Mouse (Mus musculus) left cerebral cortex, adult 8-10 months (tissue): ENCODE data around the gene 1190005I06Rik. TPM values are rescaled to one million over a fixed set of nuclear protein-coding genes. Genes with fewer than 3 reads are reported as not detected.

Experiments
- DNase-seq, 2 experiments: peaks; one replicate each; pipeline ENCODE4 v3.0.0; 2022; ENCODE audit warnings: low spot score in 2 of 2
- total RNA-seq, 4 experiments: library from RNA; stranded (reverse); gene quantifications; 2 replicates each; pipeline ENCODE4 v1.2.4; 2022

1190005I06Rik gene
- total RNA-seq, 4 experiments from 2014 or later = 11.8 to 16.6 (median 14.4) TPM

DNA sequence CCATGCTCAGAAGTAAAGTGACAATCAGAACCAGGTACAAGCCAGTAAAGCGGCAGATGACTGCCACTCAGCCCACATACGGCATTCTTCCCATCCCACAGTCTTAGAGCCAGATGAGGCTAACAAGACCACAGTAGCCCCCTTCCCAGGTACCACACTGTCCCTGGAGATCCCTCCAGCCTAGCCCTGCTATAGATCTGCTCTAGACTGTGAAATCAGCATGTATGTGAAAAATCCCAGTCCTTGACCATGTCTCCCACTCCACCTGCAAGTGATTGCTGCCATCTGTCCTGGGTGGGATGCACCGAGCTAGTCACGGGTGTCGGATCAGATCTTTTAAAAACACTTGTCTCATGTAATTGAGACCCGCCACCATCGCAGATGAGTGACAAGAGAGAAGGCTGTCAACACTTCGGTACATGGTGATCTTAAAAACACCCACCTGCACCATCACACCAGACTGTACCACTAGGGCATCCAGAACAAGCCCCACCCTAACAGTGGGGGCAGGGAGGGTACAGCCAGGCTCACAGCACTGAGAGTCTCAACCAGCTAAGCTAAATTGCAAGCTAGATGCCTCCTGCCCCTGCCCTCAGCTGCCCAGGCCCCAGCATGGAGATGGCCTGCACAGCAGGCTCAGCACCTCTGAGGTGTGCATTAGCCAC lies 67.0 kb downstream of the 1190005I06Rik start:
- DNase-seq = no peak

DNA sequence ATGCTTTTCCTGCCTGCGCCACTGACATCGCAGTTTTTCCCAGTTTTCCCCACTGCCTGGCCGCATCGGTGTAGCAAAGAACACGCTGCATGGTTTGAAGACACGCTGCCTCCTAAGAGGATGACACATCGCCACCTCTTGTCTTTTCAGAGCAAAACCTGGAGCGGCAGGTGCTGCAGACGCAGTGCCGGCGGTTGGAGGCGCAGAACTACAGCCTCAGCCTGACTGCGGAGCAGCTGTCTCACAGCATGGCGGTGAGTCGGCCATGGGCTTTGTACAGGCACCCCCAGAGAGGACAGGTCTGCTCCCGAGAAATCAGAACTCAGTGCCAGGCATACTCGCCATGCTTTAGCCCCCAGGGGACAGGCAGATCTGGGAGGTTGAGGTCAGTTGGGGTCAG lies 69.6 kb downstream of the 1190005I06Rik start:
- DNase-seq = no peak

DNA sequence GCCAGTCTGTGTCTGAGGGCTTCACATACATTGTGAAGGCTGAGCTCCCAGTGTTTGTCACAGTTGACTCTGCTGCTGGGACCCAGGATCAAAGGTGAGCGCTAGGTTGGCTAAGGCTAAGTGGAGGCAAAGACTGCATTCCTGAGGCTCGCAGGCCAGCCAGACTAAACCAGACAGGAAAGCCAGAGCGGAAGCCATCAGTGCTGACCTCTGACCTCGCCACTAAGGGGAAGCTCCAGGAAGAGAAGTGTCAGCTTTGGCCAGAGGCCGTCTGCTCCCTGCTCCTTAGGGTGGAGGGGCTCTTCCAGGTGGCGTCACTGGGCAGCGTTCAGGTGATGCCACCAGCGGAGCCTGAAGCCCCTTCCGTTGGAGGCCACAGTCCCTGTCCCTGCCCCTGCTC lies 71.6 kb downstream of the 1190005I06Rik start:
- DNase-seq = no peak

DNA sequence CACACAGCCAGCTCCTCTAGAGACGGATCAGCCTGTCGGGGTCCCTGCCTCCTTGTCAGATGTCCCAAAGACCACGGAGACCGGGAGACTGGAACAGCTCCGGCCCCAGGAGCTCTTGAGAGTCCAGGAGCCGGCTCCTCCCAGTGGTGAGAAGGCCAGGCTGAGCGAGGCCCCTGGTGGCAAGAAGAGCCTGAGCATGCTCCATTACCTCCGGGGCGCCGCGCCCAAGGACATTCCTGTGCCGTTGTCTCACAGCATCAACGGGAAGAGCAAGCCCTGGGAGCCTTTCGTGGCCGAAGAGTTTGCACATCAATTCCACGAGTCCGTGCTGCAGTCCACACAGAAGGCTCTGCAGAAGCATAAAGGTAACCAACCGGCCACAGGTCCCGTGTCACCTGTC lies 72.5 kb downstream of the 1190005I06Rik start:
- DNase-seq = peak in 1 of 2 experiments; percentile 10

DNA sequence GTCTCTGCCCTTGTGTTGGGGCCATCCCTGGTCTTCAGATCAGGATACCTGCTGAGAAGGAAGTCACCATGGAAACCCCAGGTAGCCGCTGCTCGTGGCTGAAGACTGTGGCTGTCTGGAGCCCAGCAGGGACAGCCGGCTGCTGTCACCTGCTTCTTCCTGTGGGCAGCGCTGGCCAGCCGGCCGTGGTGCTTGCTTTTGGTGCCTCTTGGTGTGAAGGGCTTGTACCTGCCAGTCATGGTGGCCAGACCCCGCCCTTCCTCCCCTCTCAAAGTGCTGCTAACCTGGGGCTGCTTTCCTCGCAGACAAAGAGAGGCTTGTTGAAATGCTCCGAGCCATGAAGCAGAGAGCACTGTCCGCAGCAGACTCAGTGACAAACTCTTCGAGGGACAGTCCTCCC lies 73.6 kb downstream of the 1190005I06Rik start:
- peak in 1 of 2 experiments; percentile 9 for DNase-seq

DNA sequence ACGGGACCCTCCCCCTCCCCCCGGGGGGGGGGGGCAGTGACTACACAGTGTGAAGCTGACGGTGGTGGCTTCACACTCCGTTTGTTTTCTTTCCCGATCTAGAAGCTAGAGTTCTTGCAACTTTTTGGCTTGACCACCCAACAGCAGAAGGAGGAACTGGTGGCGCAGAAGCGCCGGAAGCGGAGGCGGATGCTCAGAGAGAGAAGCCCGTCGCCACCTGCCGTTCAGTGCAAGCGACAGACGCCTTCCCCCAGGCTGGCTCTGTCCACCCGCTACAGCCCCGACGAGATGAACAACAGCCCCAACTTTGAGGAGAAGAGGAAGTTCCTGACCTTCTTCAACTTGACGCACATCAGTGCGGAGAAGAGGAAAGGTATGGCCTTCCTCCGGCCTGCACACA lies 74.9 kb downstream of the 1190005I06Rik start:
- DNase-seq = peak in 1 of 2 experiments; percentile 68

DNA sequence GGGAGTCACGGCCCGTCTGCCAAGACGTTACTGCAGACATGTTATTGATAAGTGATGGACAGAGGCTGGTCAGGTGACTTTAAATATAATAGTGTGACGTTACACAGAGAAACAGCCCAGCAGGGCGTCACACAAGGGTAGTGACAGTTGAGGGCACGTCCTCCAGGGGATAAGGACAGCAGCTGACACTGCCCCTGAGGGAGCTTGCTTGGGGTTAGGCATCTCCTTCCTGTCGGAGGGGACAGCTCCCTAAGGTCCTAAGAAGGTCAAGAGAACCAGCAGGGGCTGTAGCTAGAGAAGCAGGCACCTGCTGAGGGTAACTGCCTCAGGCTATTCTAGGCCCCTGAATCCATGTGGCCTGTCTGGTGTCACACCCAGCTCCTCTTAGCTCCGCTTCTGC lies 75.9 kb downstream of the 1190005I06Rik start:
- DNase-seq = no peak

DNA sequence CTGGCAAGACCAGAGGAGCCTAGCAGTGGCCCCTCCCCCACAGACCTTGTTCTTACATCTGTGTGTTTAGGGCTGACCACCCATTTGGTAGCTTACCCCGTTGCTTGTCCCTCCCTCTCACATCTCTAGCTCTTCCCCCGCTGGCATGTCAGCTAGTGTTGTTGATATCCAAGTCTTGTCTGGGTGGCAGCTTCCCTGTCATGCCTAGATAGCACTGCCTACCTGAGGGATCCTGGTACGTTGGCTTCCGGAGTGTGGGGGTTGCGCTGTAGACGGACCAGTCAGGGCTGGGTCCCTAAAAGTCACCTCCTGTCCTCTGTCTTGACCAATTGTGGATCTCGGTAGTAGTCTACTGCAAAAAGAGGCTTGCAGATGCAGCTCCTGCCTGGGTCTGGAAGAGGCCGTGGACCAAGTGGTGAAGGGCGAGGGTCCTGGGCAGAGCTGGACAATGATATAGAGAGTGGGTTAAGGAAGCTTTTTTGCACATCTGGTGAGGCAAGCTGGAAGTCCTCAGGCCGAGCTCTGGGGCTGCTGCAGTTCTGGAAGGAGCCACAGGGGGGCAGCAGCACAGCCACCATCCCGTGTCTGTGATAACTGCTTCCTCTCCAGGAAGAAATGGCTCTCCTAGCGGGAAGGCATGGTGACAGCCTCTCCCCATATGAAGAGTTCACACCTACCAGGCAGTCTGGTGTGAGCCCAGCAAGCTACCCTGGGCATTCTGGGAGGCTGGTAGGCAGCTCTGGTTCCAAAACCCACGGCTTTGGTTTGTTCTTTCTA lies 77.3 kb downstream of the 1190005I06Rik start:
- peak in 1 of 2 experiments; percentile 79 for DNase-seq

DNA sequence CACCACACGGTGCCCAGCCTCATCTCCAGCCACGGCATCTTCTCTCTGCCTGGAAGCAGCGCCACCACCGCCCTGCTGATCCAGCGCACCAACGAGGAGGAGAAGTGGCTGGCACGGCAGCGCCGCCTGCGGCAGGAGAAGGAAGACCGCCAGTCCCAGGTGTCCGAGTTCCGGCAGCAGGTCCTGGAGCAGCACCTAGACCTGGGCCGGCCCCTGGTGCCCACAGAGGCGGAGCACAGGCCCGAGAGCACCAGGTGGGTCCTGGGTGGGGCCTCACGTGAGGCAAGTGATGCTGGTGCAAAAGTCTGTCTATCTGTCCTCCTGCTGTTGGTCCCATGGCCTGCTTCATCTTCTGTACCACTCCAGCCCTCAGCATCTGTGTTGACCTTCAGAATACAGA lies 78.3 kb downstream of the 1190005I06Rik start:
- DNase-seq = no peak

DNA sequence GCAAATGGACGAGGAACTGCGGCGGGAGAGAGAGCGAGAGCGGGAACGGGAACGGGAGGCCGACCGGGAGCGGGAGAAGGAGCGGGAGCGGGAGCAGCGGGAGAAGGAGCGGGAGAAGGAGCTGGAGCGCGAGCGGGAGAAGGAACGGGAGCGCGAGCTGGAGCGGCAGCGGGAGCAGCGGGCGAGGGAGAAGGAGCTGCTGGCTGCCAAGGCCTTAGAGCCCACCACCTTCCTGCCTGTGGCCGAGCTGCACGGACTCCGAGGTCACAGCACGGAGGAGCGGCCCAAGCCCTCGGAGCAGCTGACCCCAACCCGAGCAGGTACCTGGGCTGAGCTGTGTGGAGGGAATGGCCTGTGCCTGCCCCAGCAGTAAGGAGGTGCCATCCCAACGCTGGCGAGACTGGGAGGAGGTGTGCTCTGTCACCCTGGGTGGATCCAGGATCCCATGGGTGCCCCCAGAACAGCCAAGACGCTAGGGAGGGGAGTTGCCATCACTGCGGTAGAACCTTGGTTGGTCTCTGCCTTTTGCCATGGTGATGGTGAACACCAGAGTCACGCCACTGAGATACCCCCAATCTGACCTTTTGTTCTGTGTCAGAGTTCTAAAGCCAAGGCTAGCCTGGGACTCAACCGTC lies 79.2 kb downstream of the 1190005I06Rik start:
- no peak for DNase-seq

DNA sequence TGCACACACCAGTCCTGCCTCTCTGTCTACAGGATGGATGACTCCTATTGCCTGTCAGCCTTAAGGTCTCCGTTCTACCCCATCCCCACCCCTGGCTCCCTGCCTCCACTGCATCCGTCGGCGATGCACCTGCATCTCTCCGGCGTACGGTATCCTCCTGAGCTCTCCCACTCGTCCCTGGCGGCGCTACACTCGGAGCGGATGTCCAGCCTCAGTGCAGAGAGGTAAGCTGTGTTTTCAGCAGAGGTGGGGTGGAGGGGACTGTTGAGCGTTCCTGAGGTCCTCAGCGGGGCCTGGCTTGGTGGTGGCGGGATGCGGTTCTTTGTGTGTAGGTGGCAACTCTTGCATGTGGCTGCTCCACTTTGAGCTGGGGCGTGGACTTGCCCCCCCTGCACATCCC lies 79.7 kb downstream of the 1190005I06Rik start:
- DNase-seq = no peak

DNA sequence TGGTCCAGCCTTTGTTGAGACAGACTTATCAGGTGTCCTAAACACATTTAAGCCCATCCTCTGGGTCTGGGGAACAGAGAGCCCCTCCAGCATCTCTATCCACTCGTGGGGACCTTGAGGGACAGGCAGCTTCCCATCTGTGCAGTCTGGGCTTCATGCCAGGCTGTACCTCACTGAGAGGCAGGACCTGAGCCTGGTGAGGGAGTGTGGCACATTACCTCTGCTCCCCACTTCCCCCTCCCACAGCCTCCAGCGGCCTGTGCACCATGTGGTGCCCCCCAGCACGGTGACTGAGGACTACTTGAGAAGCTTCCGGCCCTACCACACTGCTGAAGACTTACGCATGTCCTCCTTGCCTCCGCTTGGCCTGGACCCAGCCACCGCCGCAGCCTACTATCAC lies 80.8 kb downstream of the 1190005I06Rik start:
- no peak for DNase-seq

DNA sequence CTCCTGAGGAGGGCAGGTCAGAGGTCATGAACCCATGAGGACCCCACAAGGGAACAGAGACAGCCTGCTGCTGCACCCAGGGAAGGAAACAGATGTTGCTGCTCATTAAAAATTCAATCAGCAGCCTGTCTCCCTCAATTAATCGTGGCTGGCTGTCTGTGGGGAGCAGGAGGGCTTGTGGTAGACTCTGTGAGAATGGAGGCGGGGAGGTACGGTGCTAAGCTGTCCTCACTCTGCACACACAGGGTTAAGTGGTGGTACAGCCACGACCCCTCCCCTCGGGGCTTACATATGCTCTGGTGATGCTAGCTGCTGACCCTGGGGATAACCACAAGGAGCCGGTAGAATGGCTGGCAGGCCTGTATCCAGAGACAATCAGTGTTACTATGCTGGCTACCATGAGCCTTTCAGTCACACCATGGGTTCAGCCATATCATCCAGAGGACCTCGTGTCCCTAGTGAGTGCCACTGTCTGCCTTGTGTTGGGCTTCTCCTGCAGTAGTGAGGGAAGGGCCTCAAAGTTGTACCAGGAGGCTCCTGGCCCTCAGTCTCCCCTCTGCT lies 82.2 kb downstream of the 1190005I06Rik start:
- DNase-seq = no peak

DNA sequence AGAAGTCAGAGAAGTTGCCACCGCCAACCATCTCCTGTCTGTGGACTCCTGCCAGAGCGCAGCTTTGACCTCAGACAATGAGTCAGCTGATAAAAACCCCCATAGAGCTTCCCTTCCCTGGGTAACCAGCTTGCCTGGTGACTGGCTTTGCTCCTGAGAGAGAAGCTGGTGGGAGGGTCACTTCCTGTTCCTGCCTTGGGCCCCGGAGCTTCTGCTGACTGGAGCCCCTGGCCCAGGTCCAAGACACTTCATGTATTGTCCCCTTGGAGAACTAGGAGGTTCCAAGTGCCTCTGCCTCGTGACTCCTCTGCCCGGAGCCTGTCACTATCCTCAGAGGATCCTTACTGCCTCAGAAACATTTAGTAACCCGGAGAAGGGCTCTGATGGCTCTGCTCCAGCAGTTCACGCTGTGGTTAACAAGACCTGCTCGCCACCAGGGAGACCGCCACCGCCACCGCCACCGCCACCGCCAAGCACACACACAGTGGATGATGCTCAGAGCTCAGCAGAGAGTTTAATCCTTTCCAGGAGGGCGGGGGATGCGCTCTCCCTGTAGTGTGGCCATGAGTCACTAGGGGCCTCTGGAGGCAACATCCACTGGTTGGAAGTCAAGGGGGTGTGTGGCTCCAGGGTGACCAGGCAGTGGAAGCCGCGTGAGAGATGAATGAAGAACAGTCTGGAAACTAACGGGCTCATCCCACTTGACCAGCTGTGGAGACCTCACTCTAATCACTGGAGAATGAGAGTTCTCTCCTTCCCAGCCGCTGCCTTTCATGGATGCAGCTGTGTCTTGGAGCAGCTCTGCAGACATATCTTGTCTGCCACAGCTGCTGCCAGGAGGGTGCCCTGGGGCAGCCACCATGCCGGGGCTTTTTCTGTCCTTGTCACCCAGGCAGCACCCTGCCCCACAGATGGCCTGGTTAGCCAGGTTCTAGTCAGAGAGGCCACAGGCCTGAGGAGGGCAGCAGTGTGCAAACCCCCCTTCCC lies 83.3 kb downstream of the 1190005I06Rik start:
- peak in 1 of 2 experiments; percentile 71 for DNase-seq

DNA sequence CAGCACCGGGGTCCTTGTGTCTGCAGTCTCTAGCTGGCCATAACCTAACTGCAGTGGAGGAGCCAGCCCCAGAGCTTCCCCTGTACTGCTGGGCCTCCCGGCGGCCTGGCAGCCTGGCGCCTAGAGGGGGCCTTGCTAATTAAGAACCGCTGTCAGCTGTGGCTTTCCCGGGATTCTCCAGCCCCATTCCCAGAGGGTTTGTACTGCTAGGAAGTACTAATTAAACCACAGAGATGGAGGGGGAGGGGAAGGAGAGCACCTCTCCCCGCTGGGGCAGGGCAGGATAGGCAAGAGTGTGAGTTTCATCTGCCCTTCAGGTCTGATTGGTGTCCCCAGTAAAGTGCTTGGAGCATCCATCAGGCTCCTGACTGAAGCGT lies 84.1 kb downstream of the 1190005I06Rik start:
- no peak for DNase-seq

DNA sequence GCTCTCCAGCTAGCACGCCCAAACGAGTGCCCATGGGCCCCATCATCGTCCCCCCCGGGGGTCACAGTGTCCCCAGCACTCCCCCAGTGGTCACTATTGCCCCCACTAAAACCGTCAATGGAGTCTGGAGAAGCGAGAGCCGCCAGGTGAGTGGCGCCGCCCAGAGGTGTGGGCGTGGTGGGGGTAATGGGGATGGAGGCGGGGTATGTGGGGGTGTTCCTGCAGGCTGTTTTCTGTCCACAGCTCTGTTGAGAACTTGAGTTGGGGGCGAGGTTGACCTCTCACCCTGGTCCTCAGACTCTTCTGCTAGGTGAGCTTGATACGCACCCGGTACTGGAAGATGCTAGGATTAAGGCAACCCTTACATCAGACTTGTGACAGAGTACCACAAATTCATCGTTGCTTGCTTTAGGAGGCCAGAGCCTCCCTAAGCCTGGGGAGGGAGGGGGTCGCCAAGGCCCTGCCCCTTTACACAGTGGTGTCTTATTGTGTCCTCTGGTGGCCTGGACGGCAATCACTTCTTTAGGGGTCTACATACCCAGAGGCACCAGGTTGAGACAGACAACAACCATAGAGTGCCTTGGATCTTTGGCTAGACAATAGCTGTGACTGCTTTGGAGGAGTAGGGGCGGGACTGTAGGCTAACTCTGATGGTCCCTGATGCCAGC lies 84.6 kb downstream of the 1190005I06Rik start:
- no peak for DNase-seq

DNA sequence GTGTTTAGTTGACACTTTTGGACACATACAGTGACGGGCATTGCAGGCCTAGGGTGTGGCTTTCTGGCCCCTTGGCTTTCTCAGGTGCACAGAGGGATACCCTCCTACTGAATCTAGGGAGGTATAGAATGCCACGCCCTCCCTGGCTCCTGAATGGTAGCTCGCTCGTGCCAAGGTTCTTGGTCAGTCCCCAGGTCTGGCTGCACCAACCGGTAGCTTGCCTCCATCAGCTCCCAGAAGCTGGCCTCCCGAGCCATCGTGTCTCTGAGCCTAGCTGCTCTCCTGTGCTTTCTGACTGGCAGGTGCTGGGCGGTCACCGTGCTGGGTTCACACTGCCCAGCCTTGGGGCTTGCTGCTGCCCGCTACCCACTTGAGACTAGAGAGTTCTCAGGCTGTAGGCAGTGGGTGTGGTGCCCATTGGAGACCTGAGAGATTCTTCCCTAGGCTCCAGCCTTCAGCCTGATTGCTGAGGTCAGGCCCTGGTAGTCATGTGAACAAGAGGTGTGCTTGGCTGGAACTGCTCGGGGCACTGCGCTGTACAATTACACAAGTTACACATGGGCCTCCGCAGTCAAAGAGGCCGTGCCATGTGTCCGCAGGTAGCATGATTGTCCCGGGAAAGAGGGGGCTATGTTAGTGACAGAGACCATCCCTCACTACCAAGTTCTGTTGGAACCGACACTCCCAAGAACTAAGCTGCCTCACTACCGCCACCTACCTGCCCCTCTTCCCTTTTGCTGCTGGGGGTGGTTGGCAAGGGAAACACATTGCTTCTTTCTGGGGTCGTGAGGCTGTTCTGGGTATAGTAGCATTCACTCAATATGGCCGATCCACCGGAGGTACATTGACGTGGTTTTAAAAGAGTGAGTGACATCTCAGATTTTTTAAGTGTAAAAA lies 85.6 kb downstream of the 1190005I06Rik start:
- no peak for DNase-seq

DNA sequence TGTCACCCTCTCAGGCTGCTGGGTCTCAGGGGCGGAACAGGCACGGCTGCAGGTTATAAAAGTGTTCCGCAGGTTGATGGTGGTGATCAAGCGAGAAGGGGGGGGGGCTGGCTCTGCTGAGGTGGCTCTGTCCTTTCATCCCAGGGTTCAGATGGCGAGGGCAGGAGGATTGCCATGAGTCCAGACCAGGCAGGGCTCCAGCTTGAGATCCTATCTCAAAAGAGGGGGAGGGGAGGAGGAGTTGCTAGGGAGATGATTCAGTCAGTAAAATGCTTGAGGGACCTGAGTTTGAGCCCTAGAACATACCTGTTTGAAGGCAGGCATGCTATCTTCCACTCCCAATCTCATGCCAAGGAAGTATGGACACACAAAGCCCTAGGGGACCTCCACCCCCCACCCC lies 86.9 kb downstream of the 1190005I06Rik start:
- no peak for DNase-seq

DNA sequence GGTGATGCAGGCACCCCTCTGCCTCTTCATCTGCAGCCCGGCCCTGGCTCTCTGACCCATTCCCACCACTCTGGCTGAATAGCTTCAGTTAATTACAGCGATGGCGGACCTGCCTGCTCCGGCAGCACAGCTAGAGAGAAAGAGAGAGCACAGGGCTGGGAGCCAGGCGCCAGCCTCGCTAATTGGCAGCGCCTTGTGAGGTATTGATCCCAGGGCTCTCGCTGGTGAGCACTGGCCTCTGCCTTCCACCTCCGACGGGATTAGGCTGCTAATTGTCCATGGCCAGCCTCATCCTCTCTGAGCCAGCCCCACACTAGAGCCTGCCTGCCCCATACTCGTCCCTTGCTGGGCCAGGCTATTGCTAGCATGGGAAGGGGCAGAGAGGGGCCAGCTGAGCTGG lies 87.8 kb downstream of the 1190005I06Rik start:
- no peak for DNase-seq
